Mouse (Mus musculus): ENCODE measurements at regions not wholly inside any gene's neighbourhood (a gene's known extent, or its start where the extent isn't known, plus 50 kb on each side); places are given as distances from the start of the nearest gene placed in this dataset.

- H3K4me3 ChIP-seq (replicated peaks), result no peak overlapping the region
- 96% methylated on average over 4 of the region's 4 CpGs for WGBS
- no peak for ATAC-seq (ENCODE audit: low FRiP score)
- H3K9ac ChIP-seq (replicated peaks), result no peak overlapping the region
- no peak overlapping the region for H3K4me2 ChIP-seq
- H3K27me3 ChIP-seq (replicated peaks), result no peaks in the 10 kb centered on the region
- H3K27ac ChIP-seq (replicated peaks), result no peak overlapping the region
- H3K9me3 ChIP-seq (replicated peaks), result no peaks in the 10 kb centered on the region
- H3K36me3 ChIP-seq, result no peaks in the 10 kb centered on the region
- no peaks in the 10 kb centered on the region for H3K4me1 ChIP-seq
Measured at GRCm38 (mm10) chr6:31043368-31043767, 84.5 kb upstream of the Klf14 start.

GRCm38 (mm10) chr6:31043919-31044318 lies 85.0 kb upstream of the Klf14 start:
- Histone ChIP-seq H3K36me3 (no peaks in the 10 kb centered on the region), H3K27ac (replicated peaks) (no peak overlapping the region), H3K9ac (replicated peaks) (no peak overlapping the region), H3K9me3 (replicated peaks) (no peaks in the 10 kb centered on the region), H3K4me1 (no peaks in the 10 kb centered on the region), H3K27me3 (replicated peaks) (no peaks in the 10 kb centered on the region), H3K4me3 (replicated peaks) (no peak overlapping the region), H3K4me2 (no peak overlapping the region)
- WGBS, result 95% methylated on average over 3 of the region's 3 CpGs
- no peak for ATAC-seq (ENCODE audit: low FRiP score)

- Histone ChIP-seq H3K9me3 (replicated peaks) (no peaks in the 10 kb centered on the region), H3K4me3 (replicated peaks) (no peak overlapping the region), H3K27ac (replicated peaks) (no peak overlapping the region), H3K9ac (replicated peaks) (no peak overlapping the region), H3K27me3 (replicated peaks) (no peaks in the 10 kb centered on the region), H3K4me1 (no peaks in the 10 kb centered on the region), H3K4me2 (no peak overlapping the region), H3K36me3 (no peaks in the 10 kb centered on the region)
- no peak for ATAC-seq (ENCODE audit: low FRiP score)
- 51% methylated on average over 3 of the region's 3 CpGs for WGBS
Measured at GRCm38 (mm10) chr6:31046197-31046596, 87.3 kb upstream of the Klf14 start.

GRCm38 (mm10) chr6:31048920-31049576 lies 90.2 kb upstream of the Klf14 start:
- H3K4me3 ChIP-seq (replicated peaks), result no peak overlapping the region
- H3K27ac ChIP-seq (replicated peaks), result no peak overlapping the region
- H3K9ac ChIP-seq (replicated peaks), result no peak overlapping the region
- no peak overlapping the region for H3K4me2 ChIP-seq
- H3K27me3 ChIP-seq (replicated peaks), result no peaks in the 10 kb centered on the region
- H3K36me3 ChIP-seq, result no peaks in the 10 kb centered on the region
- no peaks in the 10 kb centered on the region for H3K4me1 ChIP-seq
- no peaks in the 10 kb centered on the region for H3K9me3 ChIP-seq (replicated peaks)
- no peak for ATAC-seq (ENCODE audit: low FRiP score)
- WGBS, result 72% methylated on average over 11 of the region's 11 CpGs

- Histone ChIP-seq H3K9me3 (replicated peaks) (no peaks in the 10 kb centered on the region), H3K27me3 (replicated peaks) (no peaks in the 10 kb centered on the region), H3K4me3 (replicated peaks) (no peak overlapping the region), H3K9ac (replicated peaks) (no peak overlapping the region), H3K36me3 (no peaks in the 10 kb centered on the region), H3K4me1 (no peaks in the 10 kb centered on the region), H3K4me2 (no peak overlapping the region), H3K27ac (replicated peaks) (no peak overlapping the region)
- WGBS, result 72% methylated on average over 5 of the region's 5 CpGs
- no peak for ATAC-seq (ENCODE audit: low FRiP score)
Measured at GRCm38 (mm10) chr6:31050831-31051230, 92.0 kb upstream of the Klf14 start.

- Histone ChIP-seq H3K36me3 (no peaks in the 10 kb centered on the region), H3K9me3 (replicated peaks) (no peaks in the 10 kb centered on the region), H3K27ac (replicated peaks) (no peak overlapping the region), H3K9ac (replicated peaks) (no peak overlapping the region), H3K4me3 (replicated peaks) (no peak overlapping the region), H3K27me3 (replicated peaks) (no peaks in the 10 kb centered on the region), H3K4me2 (no peak overlapping the region), H3K4me1 (no peaks in the 10 kb centered on the region)
- no peak for ATAC-seq (ENCODE audit: low FRiP score)
- 72% methylated on average over 6 of the region's 6 CpGs for WGBS
Measured at GRCm38 (mm10) chr6:31051771-31052170, 92.9 kb upstream of the Klf14 start.

- Histone ChIP-seq H3K36me3 (no peaks in the 10 kb centered on the region), H3K27me3 (replicated peaks) (no peaks in the 10 kb centered on the region), H3K9me3 (replicated peaks) (no peaks in the 10 kb centered on the region), H3K4me3 (replicated peaks) (no peak overlapping the region), H3K27ac (replicated peaks) (no peak overlapping the region), H3K4me2 (no peak overlapping the region), H3K9ac (replicated peaks) (no peak overlapping the region), H3K4me1 (peaks cover 9% of the 10 kb centered on the region; the same call in 1 of the 2 replicates)
- no peak for ATAC-seq (ENCODE audit: low FRiP score)
- WGBS, result 16% methylated on average over 8 of the region's 8 CpGs
Measured at GRCm38 (mm10) chr6:31053003-31053402, 94.1 kb upstream of the Klf14 start.

- peak; percentile 45; the same call in 1 of the 2 replicates for ATAC-seq (ENCODE audit: low FRiP score)
- Histone ChIP-seq H3K36me3 (no peaks in the 10 kb centered on the region), H3K9ac (replicated peaks) (no peak overlapping the region), H3K4me1 (peaks cover 9% of the 10 kb centered on the region; the same call in 1 of the 2 replicates), H3K27ac (replicated peaks) (0 out of 2 replicates have a peak overlapping the region, but pooled peaks have one; percentile 2), H3K27me3 (replicated peaks) (no peaks in the 10 kb centered on the region), H3K9me3 (replicated peaks) (no peaks in the 10 kb centered on the region), H3K4me2 (no peak overlapping the region), H3K4me3 (replicated peaks) (no peak overlapping the region)
- WGBS, result 57% methylated on average over 12 of the region's 12 CpGs
Measured at GRCm38 (mm10) chr6:31056786-31057566, 98.1 kb upstream of the Klf14 start.

GRCm38 (mm10) chr6:31058299-31058698 lies 99.4 kb upstream of the Klf14 start:
- no peaks in the 10 kb centered on the region for H3K9me3 ChIP-seq (replicated peaks)
- H3K4me2 ChIP-seq, result no peak overlapping the region
- H3K9ac ChIP-seq (replicated peaks), result no peak overlapping the region
- 80% methylated on average over 1 of the region's 1 CpGs for WGBS
- H3K36me3 ChIP-seq, result no peaks in the 10 kb centered on the region
- H3K4me1 ChIP-seq, result peaks cover 9% of the 10 kb centered on the region; the same call in 1 of the 2 replicates
- H3K27me3 ChIP-seq (replicated peaks), result no peaks in the 10 kb centered on the region
- 0 out of 2 replicates have a peak, but pooled peaks have one; percentile 33 for ATAC-seq (ENCODE audit: low FRiP score)
- no peak overlapping the region for H3K27ac ChIP-seq (replicated peaks)
- no peak overlapping the region for H3K4me3 ChIP-seq (replicated peaks)

- no peak overlapping the region for H3K9ac ChIP-seq (replicated peaks)
- whole genome bisulfite sequencing, result 84% methylated on average over 3 of the region's 3 CpGs
- H3K27ac ChIP-seq (replicated peaks), result no peak overlapping the region
- no peak for ATAC-seq (ENCODE audit: low FRiP score)
- no peak overlapping the region for H3K4me2 ChIP-seq
- no peaks in the 10 kb centered on the region for H3K36me3 ChIP-seq
- no peaks in the 10 kb centered on the region for H3K27me3 ChIP-seq (replicated peaks)
- no peaks in the 10 kb centered on the region for H3K9me3 ChIP-seq (replicated peaks)
- peaks cover 9% of the 10 kb centered on the region; the same call in 1 of the 2 replicates for H3K4me1 ChIP-seq
- no peak overlapping the region for H3K4me3 ChIP-seq (replicated peaks)
Measured at GRCm38 (mm10) chr6:31058961-31059360, 100.1 kb upstream of the Klf14 start.

GRCm38 (mm10) chr6:31061813-31062212 lies 102.9 kb upstream of the Klf14 start:
- Histone ChIP-seq H3K4me1 (peaks cover 9% of the 10 kb centered on the region; the same call in 1 of the 2 replicates), H3K9ac (replicated peaks) (no peak overlapping the region), H3K27ac (replicated peaks) (no peak overlapping the region), H3K9me3 (replicated peaks) (no peaks in the 10 kb centered on the region), H3K27me3 (replicated peaks) (no peaks in the 10 kb centered on the region), H3K36me3 (no peaks in the 10 kb centered on the region), H3K4me2 (no peak overlapping the region), H3K4me3 (replicated peaks) (no peak overlapping the region)
- ATAC-seq (ENCODE audit: low FRiP score), result no peak
- 93% methylated on average over 4 of the region's 4 CpGs for WGBS

- Histone ChIP-seq H3K4me1 (no peaks in the 10 kb centered on the region), H3K4me2 (no peak overlapping the region), H3K9me3 (replicated peaks) (no peaks in the 10 kb centered on the region), H3K27ac (replicated peaks) (no peak overlapping the region), H3K27me3 (replicated peaks) (no peaks in the 10 kb centered on the region), H3K36me3 (no peaks in the 10 kb centered on the region), H3K9ac (replicated peaks) (no peak overlapping the region), H3K4me3 (replicated peaks) (no peak overlapping the region)
- 85% methylated on average over 9 of the region's 9 CpGs for WGBS
- ATAC-seq (ENCODE audit: low FRiP score), result no peak
Measured at GRCm38 (mm10) chr6:31065419-31065818, 106.5 kb upstream of the Klf14 start.

Data from neural tube, embryonic 15.5 days (tissue).